Mouse (Mus musculus) liver, embryonic 16.5 days (tissue): Measurements from ENCODE around the gene Cox17. TPM values are rescaled to one million over a fixed set of nuclear protein-coding genes. Genes with fewer than 3 reads are reported as not detected.
"Not testable (repeated sequence)": the region's sequence is repeated elsewhere in the genome, so short reads cannot be mapped to it uniquely, and the experiment has no call there.

Experiments
- ATAC-seq: fragments of 200-750 bp; cut with Nextera tagmentation; 2 replicates; pipeline ENCODE4 v1.8.0; 2017; ENCODE audit warnings: low read depth, mild to moderate bottlenecking, moderate number of reproducible peaks, moderate library complexity
- H3K27ac ChIP-seq: fragments of 300-500 bp; sonication (generic); 2 replicates; pipeline ENCODE4 v1.5.1; 2014; ENCODE audit warnings: mild to moderate bottlenecking, low read length
- H3K27me3 ChIP-seq: fragments of 300-500 bp; sonication (generic); 2 replicates; pipeline ENCODE4 v1.6.1; 2014; ENCODE audit warnings: low read depth, low read length, mixed read lengths; ENCODE audit not compliant: control insufficient read depth, insufficient read depth
- H3K36me3 ChIP-seq: fragments of 300-500 bp; sonication (generic); 2 replicates; pipeline ENCODE4 v1.6.1; 2014; ENCODE audit warnings: mild to moderate bottlenecking; ENCODE audit not compliant: control insufficient read depth, insufficient read depth
- H3K4me1 ChIP-seq: fragments of 300-500 bp; sonication (generic); 2 replicates; pipeline ENCODE4 v1.6.1; 2014; ENCODE audit warnings: low read depth, low read length, mixed read lengths; ENCODE audit not compliant: control insufficient read depth
- H3K4me2 ChIP-seq: fragments of 300-500 bp; sonication (generic); 2 replicates; pipeline ENCODE4 v1.6.1; 2014; ENCODE audit warnings: low read depth, low read length, mixed read lengths
- H3K4me3 ChIP-seq: fragments of 300-500 bp; sonication (generic); 2 replicates; pipeline ENCODE4 v1.5.1; 2014; ENCODE audit warnings: low read depth, mild to moderate bottlenecking, low read length
- H3K9ac ChIP-seq: fragments of 300-500 bp; sonication (generic); 2 replicates; pipeline ENCODE4 v1.6.1; 2014; ENCODE audit warnings: low read depth, low read length
- H3K9me3 ChIP-seq: fragments of 300-500 bp; sonication (generic); replicated peaks from 2 replicates; pipeline ENCODE4 v1.6.1; 2016; ENCODE audit warnings: low read length; ENCODE audit not compliant: control insufficient read depth
- WGBS: fragments of 180-500 bp; shearing (Covaris S2); extraction: QIAGEN DNeasy Blood & Tissue Kit; methylation state at CpG from one replicate; pipeline ENCODE4 v1.1.7; 2014; ENCODE audit not compliant: insufficient replicate concordance; 5-methylcytosine and 5-hydroxymethylcytosine counted together
- polyA plus RNA-seq: library from polyadenylated mRNA; unstranded; fragments of >200 nt; fragmentation: Nextera tagmentation; extraction: Ambion mirVana; gene quantifications from 2 replicates; pipeline ENCODE4 v1.2.1, GENCODE M21; 2015

Gene Cox17
- polyA plus RNA-seq, 1 experiment from 2014 or later, result 209 TPM

- no peak overlapping the region for H3K4me2 ChIP-seq
- H3K36me3 ChIP-seq, result no peaks in the 10 kb centered on the region
- no peak overlapping the region for H3K4me3 ChIP-seq
- no peak overlapping the region for H3K9ac ChIP-seq
- no peaks in the 10 kb centered on the region for H3K9me3 ChIP-seq
- no peaks in the 10 kb centered on the region for H3K4me1 ChIP-seq
- ATAC-seq, result no peak
- WGBS, result 67% methylated on average over 9 of the region's 9 CpGs
- H3K27ac ChIP-seq, result no peak overlapping the region
- H3K27me3 ChIP-seq, result no peaks in the 10 kb centered on the region
Observed at GRCm38 (mm10) chr16:38318492-38318891, 28.3 kb upstream of the Cox17 start.

- Histone ChIP-seq H3K4me2 (no peak overlapping the region), H3K36me3 (no peaks in the 10 kb centered on the region), H3K4me1 (no peaks in the 10 kb centered on the region), H3K9me3 (no peaks in the 10 kb centered on the region), H3K27ac (no peak overlapping the region), H3K9ac (no peak overlapping the region), H3K4me3 (no peak overlapping the region), H3K27me3 (no peaks in the 10 kb centered on the region)
- ATAC-seq, result no peak
- 67% methylated on average over 4 of the region's 4 CpGs for WGBS
Observed at GRCm38 (mm10) chr16:38319087-38319486, 27.7 kb upstream of the Cox17 start.

GRCm38 (mm10) chr16:38321452-38321935 is 25.3 kb upstream of the Cox17 start:
- WGBS, result 23% methylated on average over 17 of the region's 17 CpGs
- H3K27me3 ChIP-seq, result no peaks in the 10 kb centered on the region
- ATAC-seq, result no peak

GRCm38 (mm10) chr16:38324311-38324710 is 22.5 kb upstream of the Cox17 start:
- H3K27me3 ChIP-seq, result no peaks in the 10 kb centered on the region
- no peaks in the 10 kb centered on the region; the same call in 1 of the 2 replicates for H3K9me3 ChIP-seq
- H3K4me3 ChIP-seq, result no peak overlapping the region
- no peaks in the 10 kb centered on the region for H3K36me3 ChIP-seq
- no peak overlapping the region for H3K4me2 ChIP-seq
- ATAC-seq, result no peak
- 78% methylated on average over 15 of the region's 15 CpGs for WGBS
- no peak overlapping the region for H3K9ac ChIP-seq
- no peaks in the 10 kb centered on the region for H3K4me1 ChIP-seq
- no peak overlapping the region for H3K27ac ChIP-seq

More at GRCm38 (mm10) chr16:38321452-38321935, 25.3 kb upstream of the Cox17 start:
- no peak overlapping the region for H3K9ac ChIP-seq
- H3K4me1 ChIP-seq, result no peaks in the 10 kb centered on the region
- H3K9me3 ChIP-seq, result no peaks in the 10 kb centered on the region
- no peak overlapping the region for H3K4me2 ChIP-seq
- H3K36me3 ChIP-seq, result no peaks in the 10 kb centered on the region
- no peak overlapping the region for H3K27ac ChIP-seq
- H3K4me3 ChIP-seq, result no peak overlapping the region

- ATAC-seq, result no peak
- 72% methylated on average over 11 of the region's 11 CpGs for WGBS
- no peak overlapping the region for H3K4me3 ChIP-seq
- no peak overlapping the region for H3K27ac ChIP-seq
- H3K36me3 ChIP-seq, result no peaks in the 10 kb centered on the region
- H3K4me1 ChIP-seq, result no peaks in the 10 kb centered on the region
- no peaks in the 10 kb centered on the region for H3K27me3 ChIP-seq
- H3K4me2 ChIP-seq, result no peak overlapping the region
- H3K9ac ChIP-seq, result no peak overlapping the region
- H3K9me3 ChIP-seq, result no peaks in the 10 kb centered on the region; the same call in 1 of the 2 replicates
Observed at GRCm38 (mm10) chr16:38326778-38327397, 19.9 kb upstream of the Cox17 start.

- no peaks in the 10 kb centered on the region for H3K27me3 ChIP-seq
- no peak for ATAC-seq
- H3K36me3 ChIP-seq, result no peaks in the 10 kb centered on the region
- no peak overlapping the region for H3K9ac ChIP-seq
- no peak overlapping the region for H3K27ac ChIP-seq
- WGBS, result 72% methylated on average over 3 of the region's 3 CpGs
- no peak overlapping the region for H3K4me2 ChIP-seq
- no peak overlapping the region for H3K4me3 ChIP-seq
- no peaks in the 10 kb centered on the region; the same call in none of the 2 replicates for H3K4me1 ChIP-seq
- no peaks in the 10 kb centered on the region; the same call in 1 of the 2 replicates for H3K9me3 ChIP-seq
Observed at GRCm38 (mm10) chr16:38329340-38329739, 17.5 kb upstream of the Cox17 start.

GRCm38 (mm10) chr16:38334431-38334830 is 12.4 kb upstream of the Cox17 start:
- Histone ChIP-seq H3K4me3 (no peak overlapping the region), H3K4me2 (no peak overlapping the region), H3K9me3 (no peaks in the 10 kb centered on the region; the same call in 1 of the 2 replicates), H3K9ac (no peak overlapping the region), H3K27me3 (no peaks in the 10 kb centered on the region), H3K27ac (no peak overlapping the region), H3K4me1 (no peaks in the 10 kb centered on the region; the same call in none of the 2 replicates), H3K36me3 (no peaks in the 10 kb centered on the region)
- no peak for ATAC-seq
- WGBS, result 55% methylated on average over 6 of the region's 6 CpGs

- H3K9me3 ChIP-seq, H3K4me2 ChIP-seq, H3K27ac ChIP-seq, H3K4me3 ChIP-seq, H3K4me1 ChIP-seq, H3K27me3 ChIP-seq, H3K36me3 ChIP-seq, H3K9ac ChIP-seq, ATAC-seq: not testable (repeated sequence)
- 71% methylated on average over 4 of the region's 4 CpGs for whole genome bisulfite sequencing
Observed at GRCm38 (mm10) chr16:38338077-38338476, 8.7 kb upstream of the Cox17 start.

- no peaks in the 10 kb centered on the region for H3K36me3 ChIP-seq
- peak within 1 kb of the TSS; percentile 23 for H3K4me3 ChIP-seq
- H3K4me2 ChIP-seq, result peak within 1 kb of the TSS; percentile 60
- ATAC-seq, result peak; percentile 77
- H3K27me3 ChIP-seq, result no peaks in the 10 kb centered on the region
- H3K4me1 ChIP-seq, result peaks cover 12% of the 10 kb centered on the region
- H3K9me3 ChIP-seq, result no peaks in the 10 kb centered on the region
- H3K9ac ChIP-seq, result no peak within 1 kb of the TSS
- 22% methylated on average over 30 of the region's 30 CpGs for WGBS
- H3K27ac ChIP-seq, result no peak within 1 kb of the TSS
Observed at GRCm38 (mm10) chr16:38341396-38342324, 5.1 kb upstream of the Cox17 start, which contains the start of gene Maats1. Gene Maats1 (minus strand): TSS chr16:38342143.
